Mouse (Mus musculus): ENCODE results near the gene Trip6. TPM values are rescaled to one million over a fixed set of nuclear protein-coding genes. Genes with fewer than 3 reads are reported as not detected.

Gene Trip6
- total and polyA plus RNA-seq, 3 experiments = 0.86 to 3.9 (median 1.8) TPM

DNA sequence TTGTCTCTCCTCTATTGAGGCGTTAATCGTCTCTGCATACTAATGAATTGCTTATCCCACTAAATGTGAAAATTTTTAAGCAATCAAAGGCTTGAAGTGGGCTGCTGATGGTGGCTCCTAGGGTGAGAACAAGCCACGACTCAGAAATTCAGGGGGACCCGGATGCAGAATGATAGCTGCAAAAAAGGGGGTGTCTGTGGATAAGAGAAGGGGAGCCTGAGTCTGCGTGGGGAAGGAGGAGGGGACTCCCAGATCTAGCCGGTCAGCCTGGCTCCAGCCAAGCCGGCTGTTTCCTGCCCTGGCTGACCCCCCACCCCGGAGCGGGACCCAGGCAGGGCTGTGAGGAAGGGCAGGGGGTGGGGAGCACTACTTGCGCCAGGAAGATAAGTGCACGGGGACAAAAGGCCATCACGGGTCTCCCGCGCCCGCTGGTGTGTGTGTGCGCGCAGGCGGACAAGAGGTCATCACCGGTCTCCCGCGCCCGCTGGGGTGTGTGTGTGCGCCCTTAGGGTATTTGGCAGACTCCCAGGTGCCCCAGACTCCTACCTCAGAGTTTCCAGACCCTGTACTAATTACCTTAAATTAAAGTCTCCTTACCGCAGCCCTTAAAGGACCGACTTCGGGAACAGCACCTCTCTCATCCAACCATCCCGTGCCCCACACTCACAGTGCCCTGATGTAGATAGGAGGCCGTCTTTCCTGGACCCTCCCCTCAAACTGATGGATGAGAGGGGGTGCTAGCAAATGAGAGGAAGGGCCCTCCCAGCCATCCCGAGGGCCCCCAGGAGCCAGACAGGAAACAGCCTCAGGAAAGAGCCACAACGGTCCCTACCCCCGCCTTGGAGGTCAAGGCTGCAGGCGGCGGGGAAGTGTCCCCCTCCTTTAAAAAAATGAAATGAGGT, 34.5 kb upstream of the Trip6 start:
- H3K79me2 ChIP-seq (replicated peaks; ENCODE audit: control insufficient read depth, extremely low read depth, insufficient read depth, poor library complexity, severe bottlenecking) = no peaks in the 10 kb centered on the region
- in situ Hi-C loops (cut with MboI; ENCODE audit: low pct_ligation_motif_present, low pct_unique_long_range_greater_than_20kb, low sequenced_read_pairs) (no loop called here), dilution Hi-C loops (cut with MboI; ENCODE audit: extremely low pct_ligation_motif_present, extremely low pct_unique_long_range_greater_than_20kb, low sequenced_read_pairs) (no loop called here)
- no peak overlapping the region for H3K4me3 ChIP-seq (replicated peaks in 1 of 3; ENCODE audit: low read depth in 2 of 3, low read length in 2 of 3, poor library complexity in 1 of 3)
- no peaks in the 10 kb centered on the region for H3K36me3 ChIP-seq (replicated peaks in 1 of 2; ENCODE audit: control insufficient read depth in 1 of 2, insufficient read depth in 1 of 2, low read length in 1 of 2)
- no peak for DNase-seq (ENCODE audit: extremely low read depth)
- H3K27ac ChIP-seq (ENCODE audit: insufficient read depth, low read depth) = no peak overlapping the region
- H3K4me2 ChIP-seq (ENCODE audit: insufficient read depth, low read depth, poor library complexity, severe bottlenecking) = no peak overlapping the region
- TF ChIP-seq SIN3A (IDR thresholded peaks at IDR 0.05; ENCODE audit: low read length) (no peak), SMC3 (IDR thresholded peaks at IDR 0.05; ENCODE audit: low read depth, low read length) (no peak), BHLHE40 (IDR thresholded peaks at IDR 0.05; ENCODE audit: low read depth, low read length) (no peak)
- peaks cover 10 to 45% of the 10 kb centered on the region in 2 experiments; a peak in 3 of 4 replicates for H3K4me1 ChIP-seq (ENCODE audit: control insufficient read depth in 1 of 2, insufficient read depth in 2 of 2)
- peaks cover 6% of the 10 kb centered on the region for H3K9me3 ChIP-seq (replicated peaks; ENCODE audit: low read length)
- no peak overlapping the region for H3K9ac ChIP-seq (ENCODE audit: insufficient read depth, low read depth)
- H3K27me3 ChIP-seq (replicated peaks) = peaks cover 48% of the 10 kb centered on the region

DNA sequence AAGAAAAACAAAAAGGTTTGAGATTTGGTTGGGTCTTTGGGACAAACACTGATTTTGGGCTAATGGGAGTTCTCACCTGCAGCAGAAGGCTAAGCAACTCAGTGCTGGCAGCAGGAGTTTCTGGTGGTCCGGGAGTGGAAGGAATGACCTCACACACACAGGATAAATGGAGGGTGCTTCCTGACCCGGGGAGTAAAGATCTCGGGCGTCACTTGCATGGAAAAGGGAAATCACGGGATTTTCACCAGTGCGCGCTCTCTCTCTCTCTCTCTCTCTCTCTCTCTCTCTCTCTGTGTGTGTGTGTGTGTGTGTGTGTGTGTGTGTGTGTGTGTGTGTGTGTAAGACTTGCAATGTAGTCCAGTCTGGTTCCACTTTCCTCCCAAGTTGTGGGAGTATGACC, 33.7 kb upstream of the Trip6 start:
- no peak for TF ChIP-seq CHD1 (IDR thresholded peaks at IDR 0.05; ENCODE audit: low read depth, low read length)
- no peak for TF ChIP-seq BHLHE40 (IDR thresholded peaks at IDR 0.05; ENCODE audit: low read depth, low read length)
- TF ChIP-seq POLR2AphosphoS2 (IDR thresholded peaks at IDR 0.05; ENCODE audit: low read depth, low read length) = no peak
- no peak for TF ChIP-seq JUND (conservative IDR thresholded peaks at IDR 0.05; ENCODE audit: low read depth, low read length)
- TF ChIP-seq CTCF (conservative IDR thresholded peaks at IDR 0.05 in 1 of 2, IDR thresholded peaks at IDR 0.05 in 1 of 2; ENCODE audit: low read depth in 2 of 2, low read length in 2 of 2) = no peak
- no peak for TF ChIP-seq EP300 (IDR thresholded peaks at IDR 0.05; ENCODE audit: low read length)
- peaks cover 44% of the 10 kb centered on the region for H3K27me3 ChIP-seq (replicated peaks)

GRCm38 (mm10) chr5:137346983-137347382, 32.8 kb upstream of the Trip6 start:
- H3K9me3 ChIP-seq (replicated peaks; ENCODE audit: low read length) = peaks cover 6% of the 10 kb centered on the region

More for the DNA sequence above, 33.7 kb upstream of the Trip6 start:
- no peak overlapping the region for H3K4me3 ChIP-seq (replicated peaks in 1 of 3; ENCODE audit: low read depth in 2 of 3, low read length in 2 of 3, poor library complexity in 1 of 3)
- H3K27ac ChIP-seq (ENCODE audit: insufficient read depth, low read depth) = no peak overlapping the region
- DNase-seq (ENCODE audit: extremely low read depth) = no peak
- H3K9ac ChIP-seq (ENCODE audit: insufficient read depth, low read depth) = no peak overlapping the region
- no peaks in the 10 kb centered on the region for H3K36me3 ChIP-seq (replicated peaks in 1 of 2; ENCODE audit: control insufficient read depth in 1 of 2, insufficient read depth in 1 of 2, low read length in 1 of 2)
- in situ Hi-C loops (cut with MboI; ENCODE audit: low pct_ligation_motif_present, low pct_unique_long_range_greater_than_20kb, low sequenced_read_pairs) (no loop called here), dilution Hi-C loops (cut with MboI; ENCODE audit: extremely low pct_ligation_motif_present, extremely low pct_unique_long_range_greater_than_20kb, low sequenced_read_pairs) (no loop called here)
- no peaks in the 10 kb centered on the region for H3K79me2 ChIP-seq (replicated peaks; ENCODE audit: control insufficient read depth, extremely low read depth, insufficient read depth, poor library complexity, severe bottlenecking)
- no peak overlapping the region for H3K4me2 ChIP-seq (ENCODE audit: insufficient read depth, low read depth, poor library complexity, severe bottlenecking)
- peaks cover 6% of the 10 kb centered on the region for H3K9me3 ChIP-seq (replicated peaks; ENCODE audit: low read length)
- H3K4me1 ChIP-seq (ENCODE audit: control insufficient read depth in 1 of 2, insufficient read depth in 2 of 2) = peaks cover 10 to 45% of the 10 kb centered on the region in 2 experiments; a peak in 3 of 4 replicates

More at GRCm38 (mm10) chr5:137346983-137347382, 32.8 kb upstream of the Trip6 start:
- Histone ChIP-seq H3K4me2 (ENCODE audit: insufficient read depth, low read depth, poor library complexity, severe bottlenecking) (no peak overlapping the region), H3K27ac (ENCODE audit: insufficient read depth, low read depth) (no peak overlapping the region), H3K9ac (ENCODE audit: insufficient read depth, low read depth) (no peak overlapping the region), H3K79me2 (replicated peaks; ENCODE audit: control insufficient read depth, extremely low read depth, insufficient read depth, poor library complexity, severe bottlenecking) (no peaks in the 10 kb centered on the region), H3K36me3 (replicated peaks in 1 of 2; ENCODE audit: control insufficient read depth in 1 of 2, insufficient read depth in 1 of 2, low read length in 1 of 2) (no peaks in the 10 kb centered on the region), H3K4me1 (ENCODE audit: control insufficient read depth in 1 of 2, insufficient read depth in 2 of 2) (peaks cover 6 to 38% of the 10 kb centered on the region in 2 experiments; a peak in 3 of 4 replicates), H3K4me3 (replicated peaks in 1 of 3; ENCODE audit: low read depth in 2 of 3, low read length in 2 of 3, poor library complexity in 1 of 3) (no peak overlapping the region), H3K27me3 (replicated peaks) (peaks cover 35% of the 10 kb centered on the region)
- DNase-seq (ENCODE audit: extremely low read depth) = no peak
- no peak for TF ChIP-seq MAZ (IDR thresholded peaks at IDR 0.05; ENCODE audit: low read depth, low read length)
- no peak for TF ChIP-seq E2F4 (IDR thresholded peaks at IDR 0.05; ENCODE audit: insufficient replicate concordance, low read depth, low read length)
- TF ChIP-seq TBP (conservative IDR thresholded peaks at IDR 0.05; ENCODE audit: low read depth, low read length) = no peak
- no peak for TF ChIP-seq ZMIZ1 (IDR thresholded peaks at IDR 0.05; ENCODE audit: low read depth, low read length)
- no peak for TF ChIP-seq ZKSCAN1 (IDR thresholded peaks at IDR 0.05; ENCODE audit: borderline replicate concordance, low read depth, low read length)
- TF ChIP-seq JUND (conservative IDR thresholded peaks at IDR 0.05; ENCODE audit: low read depth, low read length) = no peak
- TF ChIP-seq HCFC1 (IDR thresholded peaks at IDR 0.05; ENCODE audit: low read depth, low read length) = no peak
- TF ChIP-seq CHD2 (IDR thresholded peaks at IDR 0.05; ENCODE audit: low read length) = no peak
- TF ChIP-seq USF2 (conservative IDR thresholded peaks at IDR 0.05; ENCODE audit: low read depth, low read length) = no peak
- no peak for TF ChIP-seq SIN3A (IDR thresholded peaks at IDR 0.05; ENCODE audit: low read length)
- no peak for TF ChIP-seq NELFE (IDR thresholded peaks at IDR 0.05; ENCODE audit: low read depth, low read length)
- TF ChIP-seq MEF2A (IDR thresholded peaks at IDR 0.05; ENCODE audit: borderline replicate concordance, low read depth, low read length) = no peak
- no peak for TF ChIP-seq GABPA (IDR thresholded peaks at IDR 0.05; ENCODE audit: insufficient replicate concordance, low read depth, low read length)
- TF ChIP-seq IRF4 (IDR thresholded peaks at IDR 0.05; ENCODE audit: low read depth, low read length) = no peak
- in situ Hi-C loops (cut with MboI; ENCODE audit: low pct_ligation_motif_present, low pct_unique_long_range_greater_than_20kb, low sequenced_read_pairs) (no loop called here), dilution Hi-C loops (cut with MboI; ENCODE audit: extremely low pct_ligation_motif_present, extremely low pct_unique_long_range_greater_than_20kb, low sequenced_read_pairs) (no loop called here)
